Mouse (Mus musculus) heart, postnatal 0 days (tissue): Measurements from ENCODE around the gene Prkch. TPM values are rescaled to one million over a fixed set of nuclear protein-coding genes. Genes with fewer than 3 reads are reported as not detected.

ENCODE experiments used
- ATAC-seq: fragments of 200-750 bp; cut with Nextera tagmentation; 2 replicates; pipeline ENCODE4 v1.8.0; 2017; ENCODE audit warnings: low read depth, moderate number of reproducible peaks, moderate library complexity; ENCODE audit not compliant: insufficient read depth
- DNase-seq: peaks from one replicate; pipeline ENCODE4 v3.0.0-alpha.2; 2016; ENCODE audit warnings: low spot score
- H3K27ac ChIP-seq: fragments of 300-500 bp; sonication (generic); 2 replicates; pipeline ENCODE4 v1.5.1; 2014; ENCODE audit warnings: low read depth, mild to moderate bottlenecking
- H3K27me3 ChIP-seq: fragments of 300-500 bp; sonication (generic); 2 replicates; pipeline ENCODE4 v1.6.1; 2014; ENCODE audit warnings: low read length, mixed read lengths; ENCODE audit not compliant: control insufficient read depth, insufficient read depth
- H3K36me3 ChIP-seq: fragments of 300-500 bp; sonication (generic); replicated peaks from 2 replicates; pipeline ENCODE4 v1.6.1; 2014; ENCODE audit warnings: low read length, mixed read lengths; ENCODE audit not compliant: control insufficient read depth, insufficient read depth
- H3K4me1 ChIP-seq: fragments of 300-500 bp; sonication (generic); 2 replicates; pipeline ENCODE4 v1.6.1; 2014; ENCODE audit warnings: antibody characterized with exemption; ENCODE audit not compliant: control insufficient read depth, insufficient read depth
- H3K4me2 ChIP-seq: fragments of 300-500 bp; sonication (generic); 2 replicates; pipeline ENCODE4 v1.6.1; 2014; ENCODE audit warnings: low read depth, mild to moderate bottlenecking, low read length, moderate library complexity
- H3K4me3 ChIP-seq: fragments of 300-500 bp; sonication (generic); 2 replicates; pipeline ENCODE4 v1.5.1; 2014; ENCODE audit warnings: low read depth, low read length
- H3K9ac ChIP-seq: fragments of 300-500 bp; sonication (generic); replicated peaks from 2 replicates; pipeline ENCODE4 v1.6.1; 2014; ENCODE audit warnings: low read depth, low read length, mixed read lengths
- H3K9me3 ChIP-seq: fragments of 300-500 bp; sonication (generic); replicated peaks from 2 replicates; pipeline ENCODE4 v1.6.1; 2016; ENCODE audit warnings: low read length; ENCODE audit not compliant: control insufficient read depth
- CTCF ChIP-seq: IDR thresholded peaks from 2 replicates; pipeline ENCODE4 v1.5.1; 2016; ENCODE audit warnings: antibody characterized with exemption, control low read depth, low read depth
- EP300 ChIP-seq: IDR thresholded peaks from 2 replicates; pipeline ENCODE4 v1.6.1; 2016; ENCODE audit warnings: antibody characterized with exemption, low read depth
- WGBS: fragments of 180-500 bp; shearing (Covaris S2); extraction: QIAGEN DNeasy Blood & Tissue Kit; methylation state at CpG from one replicate; pipeline ENCODE4 v1.1.7; 2014; 5-methylcytosine and 5-hydroxymethylcytosine counted together
- polyA plus RNA-seq: library from polyadenylated mRNA; unstranded; fragments of >200 nt; fragmentation: Nextera tagmentation; extraction: Ambion mirVana; gene quantifications from 2 replicates; pipeline ENCODE4 v1.2.1, GENCODE M21; 2015
- total RNA-seq: library from RNA; depleted of rRNA; stranded (reverse); fragments of >200 nt; gene quantifications from 2 replicates; pipeline ENCODE4 v1.2.3, GENCODE M21; 2014; ENCODE audit warnings: low replicate concordance; rRNA removed

Prkch gene
- total and polyA plus RNA-seq, 2 experiments from 2014 or later = 7.9 to 20.5 TPM

DNA sequence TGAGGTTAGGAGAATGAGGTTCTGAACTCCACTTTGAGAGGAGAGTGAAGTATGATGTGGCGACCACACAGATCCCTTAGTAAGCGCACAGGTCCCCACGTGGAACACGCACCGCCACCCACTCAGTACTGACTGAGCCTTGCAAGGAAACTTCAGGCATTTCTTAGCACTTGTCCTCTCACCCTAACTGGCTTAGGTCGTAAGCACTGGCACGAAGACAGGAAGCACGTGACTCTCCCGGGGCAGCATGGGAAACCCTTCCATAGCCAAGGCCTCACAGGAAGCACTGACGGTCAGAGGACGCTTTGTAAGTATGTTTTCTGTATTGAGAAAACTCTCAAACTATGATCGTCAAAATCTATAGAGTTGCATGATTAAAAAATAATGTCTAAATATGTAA, 237.7 kb downstream of the Prkch start:
- Histone ChIP-seq H3K36me3 (no peaks in the 10 kb centered on the region), H3K4me1 (no peaks in the 10 kb centered on the region), H3K9ac (no peak overlapping the region), H3K4me3 (no peak overlapping the region), H3K4me2 (no peak overlapping the region), H3K9me3 (no peaks in the 10 kb centered on the region), H3K27ac (no peak overlapping the region), H3K27me3 (no peaks in the 10 kb centered on the region)
- TF ChIP-seq EP300 (no peak), CTCF (no peak)
- ATAC-seq = no peak
- WGBS = 76% methylated on average over 12 of the region's 12 CpGs
- DNase-seq = no peak

DNA sequence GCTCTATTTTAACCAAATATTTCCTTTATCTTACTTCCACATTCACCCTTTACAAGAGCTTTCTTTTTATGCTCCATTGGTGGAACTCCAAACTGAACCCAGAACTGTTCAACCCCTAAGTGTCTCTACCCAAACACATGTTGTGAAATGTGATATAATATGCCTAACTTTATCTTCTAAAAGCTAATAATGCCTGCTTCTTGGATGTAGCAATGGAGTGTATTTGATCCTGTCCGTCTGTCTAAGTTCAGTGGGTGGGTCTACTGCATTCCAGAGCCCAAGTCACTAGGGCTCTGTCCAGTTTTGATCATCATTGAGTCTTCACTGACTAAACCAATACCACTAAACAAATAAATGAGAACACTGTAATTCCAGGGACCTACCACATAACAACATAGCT, 240.2 kb downstream of the Prkch start:
- DNase-seq = no peak
- Histone ChIP-seq H3K36me3 (no peaks in the 10 kb centered on the region), H3K27ac (no peak overlapping the region), H3K4me3 (no peak overlapping the region), H3K4me2 (no peak overlapping the region), H3K27me3 (no peaks in the 10 kb centered on the region), H3K9me3 (no peaks in the 10 kb centered on the region), H3K9ac (no peak overlapping the region), H3K4me1 (no peaks in the 10 kb centered on the region)
- WGBS = 64% methylated on average over 1 of the region's 1 CpGs
- no peak for ATAC-seq
- no peak for TF ChIP-seq CTCF

Other genes starting within 250 kb of the Prkch start
- 0.31 and 1.9 TPM in 2 replicates for gene Tmem30b, start 38.4 kb upstream of the Prkch start, total RNA-seq
- gene Tmem30b, start 38.4 kb upstream of the Prkch start, polyA plus RNA-seq = 0.14 and 0.25 TPM in 2 replicates